Mouse (Mus musculus): ENCODE data around the gene Ecel1. TPM values are rescaled to one million over a fixed set of nuclear protein-coding genes. Genes with fewer than 3 reads are reported as not detected.
A peak's percentile ranks its signal among the peaks of the same experiment; 100 is the strongest.

The Ecel1 gene
- polyA plus RNA-seq, 1 experiment from 2014 or later, result 0.64 TPM

- TF ChIP-seq CTCF (IDR thresholded peaks at IDR 0.05; ENCODE audit: low read depth), result peak; percentile 94
- 21% methylated on average over 30 of the region's 30 CpGs for WGBS
- no peak overlapping the region for H3K27ac ChIP-seq (ENCODE audit: low read depth, low read length)
- H3K36me3 ChIP-seq (ENCODE audit: control insufficient read depth, insufficient read depth), result peaks cover 13% of the 10 kb centered on the region
- no peaks in the 10 kb centered on the region for H3K27me3 ChIP-seq (replicated peaks; ENCODE audit: control insufficient read depth, insufficient read depth, low read length)
- H3K4me2 ChIP-seq (replicated peaks; ENCODE audit: low read depth), result peak overlapping the region; percentile 61
- no peaks in the 10 kb centered on the region for H3K9me3 ChIP-seq (ENCODE audit: control insufficient read depth)
- ATAC-seq, result peak; percentile 44
- no peak overlapping the region for H3K9ac ChIP-seq (ENCODE audit: low read depth, low read length)
- no peak overlapping the region for H3K4me3 ChIP-seq (ENCODE audit: low read depth, low read length)
- no peaks in the 10 kb centered on the region for H3K4me1 ChIP-seq (replicated peaks; ENCODE audit: control insufficient read depth, insufficient read depth, low read length)
These were observed 57.9 kb downstream of the Ecel1 start for GRCm38 (mm10) chr1:87098358-87098975.

Other genes with a start within 250 kb of the Ecel1 start
- gene Alppl2, start 66.6 kb downstream of the Ecel1 start, polyA plus RNA-seq (2015; fragmentation: Nextera tagmentation; extraction: Ambion mirVana), result not detected in 2 replicates
- gene Alpi, start 54.9 kb downstream of the Ecel1 start, polyA plus RNA-seq (2015; fragmentation: Nextera tagmentation; extraction: Ambion mirVana), result 1,275 and 1,389 TPM in 2 replicates
- 2.7 and 3.6 TPM in 2 replicates for gene Akp3, start 31.5 kb downstream of the Ecel1 start, polyA plus RNA-seq (2015; fragmentation: Nextera tagmentation; extraction: Ambion mirVana)
- gene Prss56, start 26.8 kb upstream of the Ecel1 start, polyA plus RNA-seq (2015; fragmentation: Nextera tagmentation; extraction: Ambion mirVana), result not detected in 2 replicates
- gene Chrnd, start 34.1 kb upstream of the Ecel1 start, polyA plus RNA-seq (2015; fragmentation: Nextera tagmentation; extraction: Ambion mirVana), result not detected in 2 replicates
- gene Chrng, start 48.1 kb upstream of the Ecel1 start, polyA plus RNA-seq (2015; fragmentation: Nextera tagmentation; extraction: Ambion mirVana), result not detected in 2 replicates
- gene Eif4e2, start 57.4 kb upstream of the Ecel1 start, polyA plus RNA-seq (2015; fragmentation: Nextera tagmentation; extraction: Ambion mirVana), result 175 and 179 TPM in 2 replicates
- gene Efhd1, start 107.8 kb upstream of the Ecel1 start, polyA plus RNA-seq (2015; fragmentation: Nextera tagmentation; extraction: Ambion mirVana), result 2.1 and 3.0 TPM in 2 replicates
- gene Gigyf2, start 170.5 kb upstream of the Ecel1 start, polyA plus RNA-seq (2015; fragmentation: Nextera tagmentation; extraction: Ambion mirVana), result 21.0 and 21.4 TPM in 2 replicates
- gene Kcnj13, start 238.2 kb upstream of the Ecel1 start, polyA plus RNA-seq (2015; fragmentation: Nextera tagmentation; extraction: Ambion mirVana), result 0.70 and 0.82 TPM in 2 replicates

Data from intestine, postnatal 0 days (tissue).